Mouse (Mus musculus) hindbrain, embryonic 12.5 days (tissue): ENCODE data around the gene Foxk2. TPM values are rescaled to one million over a fixed set of nuclear protein-coding genes. Genes with fewer than 3 reads are reported as not detected.
A peak's percentile ranks its signal among the peaks of the same experiment; 100 is the strongest.

Source experiments
- ATAC-seq: fragments of 200-750 bp; cut with Nextera tagmentation; 2 replicates; pipeline ENCODE4 v1.8.0; 2017; ENCODE audit warnings: moderate TSS enrichment; ENCODE audit not compliant: low FRiP score
- H3K27ac ChIP-seq: fragments of 300-500 bp; sonication (generic); 2 replicates; pipeline ENCODE4 v1.5.1; 2016; ENCODE audit warnings: mild to moderate bottlenecking
- H3K27me3 ChIP-seq: fragments of 300-500 bp; sonication (generic); 2 replicates; pipeline ENCODE4 v1.6.1; 2016; ENCODE audit warnings: mild to moderate bottlenecking
- H3K36me3 ChIP-seq: fragments of 300-500 bp; sonication (generic); 2 replicates; pipeline ENCODE4 v1.6.1; 2016; ENCODE audit warnings: mild to moderate bottlenecking
- H3K4me1 ChIP-seq: fragments of 300-500 bp; sonication (generic); 2 replicates; pipeline ENCODE4 v1.6.1; 2016
- H3K4me2 ChIP-seq: fragments of 300-500 bp; sonication (generic); replicated peaks from 2 replicates; pipeline ENCODE4 v1.6.1; 2016; ENCODE audit warnings: mild to moderate bottlenecking
- H3K4me3 ChIP-seq: fragments of 300-500 bp; sonication (generic); 2 replicates; pipeline ENCODE4 v1.5.1; 2016; ENCODE audit warnings: mild to moderate bottlenecking
- H3K9ac ChIP-seq: fragments of 300-500 bp; sonication (generic); 2 replicates; pipeline ENCODE4 v1.6.1; 2016; ENCODE audit warnings: mild to moderate bottlenecking, moderate library complexity
- H3K9me3 ChIP-seq: fragments of 300-500 bp; sonication (generic); replicated peaks from 2 replicates; pipeline ENCODE4 v1.6.1; 2016; ENCODE audit warnings: mild to moderate bottlenecking
- WGBS: fragments of 180-500 bp; shearing (Covaris S2); methylation state at CpG from one replicate; pipeline ENCODE4 v1.1.7; 2016; 5-methylcytosine and 5-hydroxymethylcytosine counted together
- polyA plus RNA-seq: library from polyadenylated mRNA; unstranded; fragments of >200 nt; fragmentation: Nextera tagmentation; extraction: Ambion mirVana; gene quantifications from 2 replicates; pipeline ENCODE4 v1.2.1, GENCODE M21; 2016

Gene Foxk2
- 10.7 and 11.1 TPM in 2 replicates for polyA plus RNA-seq

- Histone ChIP-seq H3K9me3 (no peaks in the 10 kb centered on the region), H3K36me3 (peaks cover 49% of the 10 kb centered on the region), H3K4me3 (peak within 1 kb of the TSS; percentile 98), H3K27ac (peak within 1 kb of the TSS; percentile 92), H3K9ac (peak within 1 kb of the TSS; percentile 99), H3K4me2 (peak within 1 kb of the TSS; percentile 96), H3K27me3 (no peaks in the 10 kb centered on the region), H3K4me1 (peaks cover 27% of the 10 kb centered on the region)
- WGBS = under 1% methylated on average over 68 of the region's 91 CpGs
- peak; percentile 98 for ATAC-seq
Measured at GRCm38 (mm10) chr11:121259160-121260100, at the start of gene Foxk2. Gene Foxk2 (plus strand): TSS chr11:121259990.

DNA sequence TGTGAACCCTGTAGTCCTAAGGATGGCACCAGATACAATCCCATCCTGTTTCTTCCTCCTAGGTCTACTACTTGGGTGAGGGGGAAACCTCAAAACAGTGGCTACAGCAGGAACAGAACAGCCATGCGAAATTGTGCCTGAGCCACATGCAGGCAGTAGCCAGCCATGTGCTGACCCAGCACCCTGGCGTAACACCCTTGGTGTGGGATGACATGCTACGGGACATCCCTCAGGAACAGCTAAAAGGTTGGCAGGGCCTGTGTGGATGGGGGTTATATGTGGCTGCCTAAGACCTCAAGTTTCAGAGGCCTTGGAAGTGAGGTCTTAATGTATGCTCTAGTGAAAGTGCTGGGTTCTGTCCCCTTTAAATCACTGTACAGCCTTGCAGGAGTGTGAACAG, 43.0 kb upstream of the Foxk2 start:
- H3K36me3 ChIP-seq = peaks cover 44% of the 10 kb centered on the region
- H3K4me3 ChIP-seq = no peak overlapping the region
- no peak overlapping the region for H3K27ac ChIP-seq
- H3K9ac ChIP-seq = no peak overlapping the region
- WGBS = 99% methylated on average over 3 of the region's 3 CpGs
- no peak overlapping the region for H3K4me2 ChIP-seq
- H3K9me3 ChIP-seq = no peaks in the 10 kb centered on the region
- no peaks in the 10 kb centered on the region for H3K27me3 ChIP-seq
- ATAC-seq = no peak
- no peaks in the 10 kb centered on the region for H3K4me1 ChIP-seq

- no peak for ATAC-seq
- no peaks in the 10 kb centered on the region for H3K4me1 ChIP-seq
- H3K9me3 ChIP-seq = no peaks in the 10 kb centered on the region
- no peak overlapping the region for H3K4me2 ChIP-seq
- no peak overlapping the region for H3K4me3 ChIP-seq
- H3K27me3 ChIP-seq = no peaks in the 10 kb centered on the region
- WGBS = 95% methylated on average over 11 of the region's 11 CpGs
- H3K9ac ChIP-seq = no peak overlapping the region
- H3K27ac ChIP-seq = no peak overlapping the region
- H3K36me3 ChIP-seq = peaks cover 70% of the 10 kb centered on the region
Measured at GRCm38 (mm10) chr11:121219776-121220175, 40.0 kb upstream of the Foxk2 start.

- H3K4me1 ChIP-seq = no peaks in the 10 kb centered on the region
- H3K27ac ChIP-seq = no peak overlapping the region
- 88% methylated on average over 5 of the region's 5 CpGs for WGBS
- H3K4me3 ChIP-seq = no peak overlapping the region
- H3K9ac ChIP-seq = no peak overlapping the region
- no peaks in the 10 kb centered on the region for H3K9me3 ChIP-seq
- ATAC-seq = no peak
- H3K4me2 ChIP-seq = no peak overlapping the region
- no peaks in the 10 kb centered on the region for H3K27me3 ChIP-seq
- peaks cover 79% of the 10 kb centered on the region for H3K36me3 ChIP-seq
Measured at GRCm38 (mm10) chr11:121220771-121221170, 39.0 kb upstream of the Foxk2 start.

DNA sequence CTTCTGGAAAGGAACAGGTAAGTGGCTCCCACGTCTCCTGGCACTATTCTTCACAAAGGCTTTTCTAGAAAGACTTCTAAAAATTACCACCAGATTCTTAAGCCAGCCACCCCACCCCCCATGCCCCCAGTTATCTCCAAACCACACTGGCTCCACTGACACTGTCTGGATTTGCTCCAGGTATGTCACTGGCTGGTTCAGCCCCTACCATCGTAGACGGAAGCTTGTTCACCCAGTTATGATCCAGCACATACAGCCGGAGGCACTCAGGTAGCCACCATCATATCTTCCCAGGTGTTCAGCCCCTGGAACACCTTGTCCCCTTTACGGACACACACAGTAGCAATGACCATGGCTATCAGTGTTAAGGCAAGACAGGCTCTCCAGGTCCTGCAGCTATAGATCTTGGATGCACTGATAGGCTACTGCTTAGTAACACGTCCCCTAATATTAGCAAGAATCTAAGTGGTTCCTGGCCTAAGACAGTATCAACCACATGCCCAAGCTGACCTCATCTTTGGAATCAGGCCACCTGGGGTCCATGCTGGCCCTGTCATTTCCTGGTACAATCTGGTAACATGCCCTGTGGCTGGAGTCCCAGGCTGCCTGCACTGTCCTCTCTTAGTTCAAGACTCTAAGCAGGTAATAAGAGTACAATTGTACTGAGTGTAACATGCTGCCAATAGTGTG, 38.3 kb upstream of the Foxk2 start:
- Histone ChIP-seq H3K9me3 (no peaks in the 10 kb centered on the region), H3K36me3 (peaks cover 85% of the 10 kb centered on the region), H3K27me3 (no peaks in the 10 kb centered on the region), H3K4me3 (no peak overlapping the region), H3K27ac (no peak overlapping the region), H3K4me1 (no peaks in the 10 kb centered on the region), H3K9ac (no peak overlapping the region), H3K4me2 (no peak overlapping the region)
- ATAC-seq = no peak
- 91% methylated on average over 6 of the region's 6 CpGs for WGBS

DNA sequence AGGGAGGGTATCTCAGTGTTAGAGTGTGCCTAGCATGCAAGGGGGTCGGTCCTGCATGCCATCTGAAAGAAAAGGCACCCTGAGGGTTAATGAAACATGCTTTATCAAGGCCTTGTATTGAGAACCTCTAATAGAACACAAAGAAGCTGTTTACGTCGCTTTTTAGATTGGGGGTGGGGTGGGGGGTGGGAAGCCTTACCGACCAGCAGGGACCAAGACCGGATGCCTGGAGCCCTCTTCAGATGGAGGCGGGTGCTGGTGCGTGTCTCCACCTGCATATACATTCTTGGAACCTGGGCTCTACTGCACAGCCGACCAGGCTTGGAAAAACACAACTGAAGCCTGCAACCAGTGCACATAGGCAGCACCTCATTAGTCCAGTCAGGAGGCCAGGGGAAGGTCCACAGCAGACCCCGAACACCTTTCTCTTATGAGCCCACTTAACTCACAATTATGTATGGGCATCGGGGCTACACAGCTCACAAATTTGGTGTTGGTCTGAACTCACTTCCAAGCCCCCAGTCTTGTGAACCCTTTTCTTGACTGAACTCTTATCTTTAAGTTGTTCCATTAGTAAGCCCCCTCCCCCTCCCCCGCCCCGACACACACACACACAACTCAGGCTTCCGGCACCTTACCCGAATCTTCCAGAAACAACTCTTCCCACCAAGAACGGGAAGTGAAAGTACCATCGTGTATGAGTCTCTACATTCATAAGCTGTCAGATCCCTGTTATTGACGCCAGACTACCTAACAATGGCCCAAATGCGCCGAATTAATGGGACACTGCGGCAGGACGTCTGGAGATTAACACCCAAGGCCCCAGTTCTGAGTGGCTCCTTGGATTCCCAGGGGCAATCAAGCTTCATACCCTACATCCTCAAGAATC, 31.4 kb upstream of the Foxk2 start:
- peak overlapping the region; percentile 66 for H3K4me2 ChIP-seq
- H3K36me3 ChIP-seq = peaks cover 38% of the 10 kb centered on the region
- H3K9me3 ChIP-seq = no peaks in the 10 kb centered on the region
- peaks cover 21% of the 10 kb centered on the region for H3K4me1 ChIP-seq
- H3K27me3 ChIP-seq = no peaks in the 10 kb centered on the region
- H3K4me3 ChIP-seq = peak overlapping the region; percentile 66
- 30% methylated on average over 21 of the region's 21 CpGs for WGBS
- H3K27ac ChIP-seq = peak overlapping the region; percentile 14
- ATAC-seq = peak; percentile 11; the same call in 1 of the 2 replicates
- peak overlapping the region; percentile 61 for H3K9ac ChIP-seq

GRCm38 (mm10) chr11:121229018-121229439, 30.8 kb upstream of the Foxk2 start, which contains the start of gene Cybc1:
Gene Cybc1 (minus strand): TSS chr11:121229322.
- Histone ChIP-seq H3K36me3 (peaks cover 32% of the 10 kb centered on the region), H3K4me2 (peak within 1 kb of the TSS; percentile 66), H3K27me3 (no peaks in the 10 kb centered on the region), H3K4me1 (peaks cover 21% of the 10 kb centered on the region), H3K27ac (peak within 1 kb of the TSS; percentile 14), H3K4me3 (peak within 1 kb of the TSS; percentile 66), H3K9ac (peak within 1 kb of the TSS; percentile 61), H3K9me3 (no peaks in the 10 kb centered on the region)
- WGBS = under 1% methylated on average over 23 of the region's 23 CpGs
- ATAC-seq = peak; percentile 86

DNA sequence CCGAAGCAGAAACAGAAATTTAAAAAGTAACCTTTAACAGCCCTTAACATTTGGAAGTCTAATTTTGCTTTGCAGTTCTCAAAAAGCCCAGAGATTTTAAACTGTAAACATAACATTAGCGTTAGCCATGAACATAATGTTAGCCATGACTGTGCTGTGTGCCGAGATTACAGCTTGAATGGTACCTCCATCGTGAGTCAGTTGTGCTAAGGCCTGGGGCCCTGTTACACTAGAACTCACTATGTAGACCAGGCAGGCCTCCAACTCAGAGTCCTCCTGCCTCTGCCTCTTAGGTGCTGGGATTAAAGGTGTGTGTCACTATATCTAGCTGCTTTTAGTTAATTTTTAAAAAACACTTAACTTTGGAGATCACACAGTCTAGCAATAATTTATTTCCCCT, 28.6 kb upstream of the Foxk2 start:
- 84% methylated on average over 4 of the region's 4 CpGs for WGBS
- Histone ChIP-seq H3K27me3 (no peaks in the 10 kb centered on the region), H3K9ac (no peak overlapping the region), H3K9me3 (no peaks in the 10 kb centered on the region), H3K36me3 (peaks cover 12% of the 10 kb centered on the region), H3K4me2 (no peak overlapping the region), H3K27ac (no peak overlapping the region), H3K4me1 (peaks cover 27% of the 10 kb centered on the region), H3K4me3 (no peak overlapping the region)
- no peak for ATAC-seq

- H3K4me2 ChIP-seq = no peak overlapping the region
- H3K4me3 ChIP-seq = no peak overlapping the region
- H3K4me1 ChIP-seq = peaks cover 28% of the 10 kb centered on the region
- peaks cover 6% of the 10 kb centered on the region for H3K36me3 ChIP-seq
- ATAC-seq = no peak
- no peaks in the 10 kb centered on the region for H3K27me3 ChIP-seq
- 60% methylated on average over 4 of the region's 4 CpGs for WGBS
- H3K9ac ChIP-seq = no peak overlapping the region
- H3K9me3 ChIP-seq = no peaks in the 10 kb centered on the region
- H3K27ac ChIP-seq = no peak overlapping the region
Measured at GRCm38 (mm10) chr11:121231628-121232291, 28.0 kb upstream of the Foxk2 start.

DNA sequence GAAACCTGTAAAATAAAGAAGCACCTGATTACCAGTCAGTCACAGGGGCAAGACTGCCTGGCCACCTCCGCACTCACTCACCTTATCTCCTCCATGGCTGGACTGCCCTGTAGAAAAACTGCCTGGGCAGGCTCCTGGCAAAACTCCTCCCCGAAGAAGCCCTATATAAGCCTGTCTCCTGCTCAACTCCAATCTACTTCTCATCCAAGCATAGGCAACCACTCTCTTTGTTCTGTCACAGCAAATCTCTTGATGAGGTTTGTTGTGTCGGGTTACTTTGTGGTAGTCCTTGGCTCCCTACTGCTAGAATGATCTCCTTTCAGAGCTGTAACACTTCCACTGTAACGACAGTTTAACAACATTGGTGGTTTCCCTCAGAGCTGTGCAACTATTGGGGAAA, 27.1 kb upstream of the Foxk2 start:
- Histone ChIP-seq H3K27me3 (no peaks in the 10 kb centered on the region), H3K9me3 (no peaks in the 10 kb centered on the region), H3K4me3 (no peak overlapping the region), H3K36me3 (no peaks in the 10 kb centered on the region), H3K9ac (no peak overlapping the region), H3K4me2 (no peak overlapping the region), H3K4me1 (peaks cover 22% of the 10 kb centered on the region), H3K27ac (no peak overlapping the region)
- 45% methylated on average over 4 of the region's 4 CpGs for WGBS
- no peak for ATAC-seq

DNA sequence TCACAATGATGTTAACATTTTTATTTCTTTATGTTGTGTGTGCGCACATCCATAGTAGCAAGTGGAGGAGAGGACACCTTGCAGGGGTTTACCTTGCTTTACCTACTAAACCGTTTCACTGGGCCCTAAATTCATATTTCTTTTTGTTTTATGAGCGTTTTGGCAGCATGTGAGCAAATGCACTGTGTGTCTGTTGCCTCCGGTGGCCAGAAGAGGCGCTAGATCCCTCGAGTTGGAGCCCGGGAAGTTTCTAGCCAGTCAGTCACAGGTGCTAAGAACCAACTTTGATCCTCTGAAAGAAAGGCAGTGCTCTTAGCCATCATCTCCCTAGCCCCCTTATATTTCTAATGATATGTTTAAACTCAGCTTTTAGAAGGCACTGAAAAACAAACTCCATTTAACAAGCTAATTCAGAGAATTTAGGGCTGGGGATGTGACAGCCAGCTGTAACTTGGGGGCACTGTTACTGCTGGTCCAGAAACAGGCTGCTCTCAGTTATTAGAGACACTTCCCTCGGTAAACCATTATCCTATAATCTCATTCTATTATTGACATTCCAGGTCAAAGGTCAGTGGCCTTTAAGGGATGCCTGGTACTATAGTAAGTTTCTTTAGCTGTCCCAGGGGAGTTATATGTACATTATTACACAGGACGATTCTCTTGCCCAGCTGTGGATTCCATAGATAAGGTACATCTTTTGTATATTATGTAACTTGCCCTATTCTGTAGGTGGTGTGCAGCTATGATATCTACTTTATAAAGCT, 24.1 kb upstream of the Foxk2 start:
- Histone ChIP-seq H3K9me3 (no peaks in the 10 kb centered on the region), H3K4me3 (peak overlapping the region; percentile 68; the same call in 1 of the 2 replicates), H3K9ac (no peak overlapping the region), H3K4me1 (peaks cover 25% of the 10 kb centered on the region), H3K36me3 (peaks cover 7% of the 10 kb centered on the region), H3K27me3 (no peaks in the 10 kb centered on the region), H3K27ac (peak overlapping the region; percentile 99), H3K4me2 (peak overlapping the region; percentile 52)
- WGBS = 34% methylated on average over 9 of the region's 9 CpGs
- no peak for ATAC-seq
